Mouse (Mus musculus) mouse trophoblast stem cell (cell line): ENCODE results near the gene Kank2.
"Not testable (repeated sequence)": the region's sequence is repeated elsewhere in the genome, so short reads cannot be mapped to it uniquely, and the experiment has no call there.

Experiments used
- in situ Hi-C, 2 experiments: fragments of 300-500 bp; cut with MseI, MboI; formaldehyde crosslinking; loops; 2 replicates in 1 of 2; 3 replicates in 1 of 2; pipeline ENCODE4 v1.15.1; 2025

The Kank2 gene

GRCm38 (mm10) chr9:21784517-21785307 is 13.8 kb downstream of the Kank2 start:
- in situ Hi-C loops: no loop called here

DNA sequence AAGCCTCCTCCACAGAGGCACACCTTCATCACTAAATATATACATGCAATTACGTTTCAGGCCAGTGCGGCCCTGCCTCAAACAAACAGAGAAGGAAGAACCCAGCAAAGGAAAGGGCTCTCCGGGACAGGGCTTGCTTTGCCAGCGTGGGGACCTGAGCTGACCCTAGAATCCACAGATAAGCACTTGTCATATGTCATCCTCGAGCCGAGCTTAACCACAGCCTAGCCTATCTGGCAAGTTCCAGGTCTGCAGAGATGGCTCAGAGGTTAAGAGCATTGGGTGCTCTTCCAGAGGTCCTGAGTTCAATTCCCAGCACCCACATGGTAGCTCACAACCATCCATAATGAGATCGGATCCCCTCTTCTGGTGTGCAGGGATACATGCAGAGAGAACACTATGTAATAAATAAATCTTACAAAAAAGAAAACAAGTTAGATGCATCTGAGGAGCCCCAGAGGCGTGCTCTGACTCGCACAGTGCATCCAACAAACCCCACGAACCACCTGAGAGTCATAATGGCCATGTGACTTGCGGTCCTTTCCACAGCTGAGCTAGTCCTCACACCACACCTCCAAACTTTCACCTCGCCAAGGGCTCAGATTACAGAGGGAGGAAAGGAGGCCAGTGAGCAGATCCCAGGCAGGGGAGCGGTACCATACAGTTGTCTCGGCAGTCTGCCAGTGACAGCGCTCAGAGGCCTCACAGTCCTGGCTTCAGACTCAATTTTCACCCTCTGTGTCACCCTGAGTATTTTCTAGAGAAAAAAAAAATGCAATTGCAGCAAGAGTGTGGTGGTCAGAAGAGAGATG is 16.7 kb downstream of the Kank2 start:
- in situ Hi-C loops: no loop called here

DNA sequence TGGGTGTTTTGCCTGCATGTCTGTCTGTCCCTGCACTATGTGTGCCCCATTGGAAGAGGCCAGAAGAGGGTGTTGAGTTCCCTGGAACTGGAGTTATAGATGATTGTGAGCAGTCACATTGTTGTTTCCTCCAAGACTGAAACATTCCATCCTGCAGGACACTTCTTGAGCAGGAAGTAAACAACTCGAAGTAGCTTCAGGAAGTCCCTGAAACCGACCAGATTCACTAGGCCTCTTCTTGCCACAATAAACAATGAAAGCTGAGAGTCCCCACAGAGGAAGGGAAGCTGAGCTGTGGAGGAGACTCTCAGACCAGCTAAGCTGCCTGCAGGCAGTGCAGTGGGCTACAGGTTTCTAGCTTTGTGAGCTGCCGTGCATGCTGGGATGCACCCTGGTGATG is 20.8 kb downstream of the Kank2 start:
- in situ Hi-C loops: no loop called here

DNA sequence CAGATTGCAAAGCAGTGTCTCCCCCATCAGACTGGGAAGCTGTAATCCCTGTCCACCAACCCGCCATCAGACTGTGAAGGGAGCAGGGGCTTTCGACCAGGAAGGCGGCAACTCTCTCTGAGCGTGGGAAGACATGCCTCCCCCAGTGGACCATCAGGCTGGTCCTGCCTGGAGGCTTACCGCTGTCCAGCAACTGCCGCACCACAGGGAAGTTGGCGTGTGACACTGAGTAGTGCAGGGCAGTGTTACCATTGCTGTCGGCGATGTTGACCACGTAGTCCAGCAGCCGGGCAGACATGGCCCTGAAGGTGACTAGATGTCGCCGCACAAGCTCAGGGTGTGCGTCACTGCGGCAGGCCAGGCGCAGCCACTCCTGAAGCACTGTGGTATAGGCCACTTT is 24.2 kb downstream of the Kank2 start:
- in situ Hi-C loops: no loop called here

GRCm38 (mm10) chr9:21773396-21773795 is 25.1 kb downstream of the Kank2 start:
- in situ Hi-C loops: not testable (repeated sequence)

GRCm38 (mm10) chr9:21769558-21770183 is 28.9 kb downstream of the Kank2 start:
- in situ Hi-C loops: no loop called here

DNA sequence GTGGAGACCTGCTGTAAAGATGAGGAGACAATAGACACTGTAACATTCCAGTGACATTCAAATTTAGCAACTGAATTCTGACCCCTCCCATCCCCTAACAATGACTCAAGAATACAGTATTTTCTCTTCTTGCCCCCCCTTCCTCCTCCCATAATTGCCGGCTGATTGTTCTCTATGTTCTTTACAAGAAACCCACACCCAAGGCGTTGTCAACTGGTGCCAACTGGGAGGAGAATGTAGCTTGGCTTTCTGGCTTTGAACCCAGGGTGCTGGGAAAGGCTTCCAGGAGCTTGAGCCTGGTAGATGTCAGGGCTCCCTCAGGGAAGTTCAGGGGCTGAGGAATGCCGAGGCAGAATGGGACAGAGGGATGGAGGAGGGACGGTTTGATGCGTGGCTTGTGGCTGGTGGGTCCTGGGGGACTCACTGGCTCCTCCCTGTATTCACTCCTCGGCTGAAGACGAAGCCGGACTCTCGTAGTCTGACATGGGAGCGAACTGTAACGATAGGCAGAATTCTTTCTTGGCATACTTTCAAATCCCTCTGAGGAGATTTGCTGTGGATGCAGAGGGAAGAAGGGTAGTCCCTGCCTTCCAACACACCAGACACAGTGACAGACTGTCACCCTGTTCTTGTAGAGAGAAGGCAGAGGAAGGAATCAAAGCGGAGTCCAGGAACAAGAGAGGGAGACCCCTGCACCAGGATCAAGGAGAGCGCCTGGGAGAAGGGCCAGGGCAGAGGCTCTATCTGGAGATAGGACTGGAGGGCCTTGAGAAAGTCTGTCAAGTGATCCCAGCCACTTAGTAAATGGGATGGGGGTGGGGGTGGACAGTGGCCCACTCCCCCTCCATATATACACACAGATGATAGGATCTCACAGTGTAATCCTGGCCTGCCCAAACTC is 29.8 kb downstream of the Kank2 start:
- in situ Hi-C loops: no loop called here

- in situ Hi-C loops: no loop called here
These were observed 30.6 kb downstream of the Kank2 start for GRCm38 (mm10) chr9:21767896-21768295.

DNA sequence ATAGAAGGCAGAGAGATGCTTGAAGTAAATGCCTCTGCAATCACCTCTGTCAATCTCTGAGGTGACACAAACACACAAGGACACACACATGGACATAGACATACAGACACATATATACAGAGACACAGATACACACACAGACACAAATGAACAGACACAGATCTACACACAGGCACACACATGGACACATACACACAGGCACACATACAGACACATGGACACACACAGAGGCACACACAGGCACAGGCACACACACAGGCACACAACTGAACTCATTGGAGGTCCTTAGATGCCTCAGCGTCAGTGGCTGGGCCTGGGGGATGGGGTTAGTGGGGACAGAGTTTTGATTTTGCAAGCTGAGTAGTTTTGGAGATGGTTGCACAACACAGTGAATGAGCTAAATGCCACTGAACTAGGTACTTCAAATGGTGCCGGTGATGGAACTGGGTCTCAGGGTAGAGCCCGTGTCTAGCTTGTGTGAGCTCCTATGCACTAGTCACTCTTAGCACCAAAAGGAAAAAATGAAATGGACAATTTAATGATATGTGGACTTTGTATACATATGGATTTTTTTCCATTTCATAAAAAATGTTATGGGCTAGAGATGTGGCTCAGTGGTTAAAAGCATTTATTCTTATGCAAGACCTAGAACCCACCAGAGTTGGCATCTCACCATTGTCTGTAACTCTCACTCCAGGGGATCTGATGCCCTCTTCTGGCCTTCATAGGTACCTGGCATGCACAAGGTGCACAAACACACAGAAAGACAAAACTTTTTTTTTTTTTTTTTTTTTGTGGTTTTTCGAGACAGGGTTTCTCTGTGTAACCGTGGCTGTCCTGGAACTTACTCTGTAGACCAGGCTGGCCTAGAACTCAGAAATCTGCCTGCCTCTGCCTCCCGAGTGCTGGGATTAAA is 34.2 kb downstream of the Kank2 start:
- in situ Hi-C loops: no loop called here

DNA sequence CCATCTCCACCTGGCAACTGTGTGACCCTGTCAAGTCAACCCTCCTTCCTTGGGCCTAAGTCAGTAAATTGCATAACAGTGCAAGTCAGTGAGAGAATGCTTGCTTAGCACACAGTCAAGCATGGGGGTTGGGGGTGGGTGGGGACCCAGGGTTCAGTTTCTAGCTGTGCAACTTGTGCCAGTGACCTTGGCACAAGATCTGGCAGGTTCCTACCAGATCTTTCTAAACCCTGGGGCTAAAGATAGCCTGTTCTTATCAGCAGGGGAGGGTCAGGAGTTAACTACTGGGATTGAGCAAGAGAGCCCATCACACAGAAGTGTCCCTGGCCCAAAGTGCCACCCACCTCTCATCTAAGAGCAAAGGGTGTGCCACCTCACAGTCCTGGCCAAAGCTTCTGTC is 36.4 kb downstream of the Kank2 start:
- in situ Hi-C loops: no loop called here

GRCm38 (mm10) chr9:21760155-21761088 is 38.1 kb downstream of the Kank2 start, which contains the start of gene Spc24:
Gene Spc24 (minus strand): TSS chr9:21760303.
- in situ Hi-C loops: no loop called here

- in situ Hi-C loops: no loop called here
These were observed 38.8 kb downstream of the Kank2 start for GRCm38 (mm10) chr9:21759718-21760117.

DNA sequence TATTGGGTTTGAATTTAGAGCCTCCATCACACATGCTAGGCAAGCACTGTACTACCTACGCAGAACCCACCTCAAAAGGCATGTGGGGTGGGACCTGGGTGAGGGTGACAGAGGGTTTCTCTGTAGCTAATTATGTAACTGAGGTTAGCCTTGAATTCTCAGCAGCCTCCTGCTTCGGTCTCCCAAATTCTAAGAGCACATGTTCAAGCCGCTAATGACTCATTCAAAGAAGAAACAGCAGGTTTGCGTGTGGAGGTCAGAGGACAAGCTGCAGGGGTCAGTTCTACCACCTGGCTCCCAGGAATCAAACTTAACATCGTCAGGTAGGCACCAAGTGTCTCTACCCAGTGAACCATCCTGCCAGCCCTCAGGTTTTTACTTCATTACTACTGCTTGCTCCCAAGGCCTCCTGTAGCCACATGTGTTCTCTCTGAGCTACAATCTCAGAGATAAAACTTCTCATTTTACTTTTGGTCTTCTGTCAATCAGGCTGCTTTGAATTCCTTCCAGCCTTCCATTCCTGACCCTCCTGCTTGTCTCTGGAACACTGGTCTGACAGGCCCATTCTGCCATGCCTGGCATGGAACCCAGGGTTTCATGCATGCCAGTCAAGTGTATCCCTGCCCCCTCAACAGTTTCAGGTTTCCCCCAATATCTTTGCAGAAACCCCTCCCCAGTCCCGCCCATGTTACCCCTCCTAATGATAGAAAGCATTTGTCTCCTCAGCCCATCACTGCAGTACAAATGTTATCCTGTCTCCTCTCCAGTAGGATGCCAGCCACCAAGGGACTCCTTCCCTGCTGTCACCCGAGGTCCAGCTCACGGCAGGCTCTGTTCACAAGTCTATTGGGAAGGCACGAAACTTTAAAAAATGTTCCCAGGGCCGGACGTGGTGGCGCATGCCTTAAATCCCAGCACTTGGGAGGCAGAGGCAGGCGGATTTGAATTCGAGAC is 39.7 kb downstream of the Kank2 start:
- in situ Hi-C loops: no loop called here

DNA sequence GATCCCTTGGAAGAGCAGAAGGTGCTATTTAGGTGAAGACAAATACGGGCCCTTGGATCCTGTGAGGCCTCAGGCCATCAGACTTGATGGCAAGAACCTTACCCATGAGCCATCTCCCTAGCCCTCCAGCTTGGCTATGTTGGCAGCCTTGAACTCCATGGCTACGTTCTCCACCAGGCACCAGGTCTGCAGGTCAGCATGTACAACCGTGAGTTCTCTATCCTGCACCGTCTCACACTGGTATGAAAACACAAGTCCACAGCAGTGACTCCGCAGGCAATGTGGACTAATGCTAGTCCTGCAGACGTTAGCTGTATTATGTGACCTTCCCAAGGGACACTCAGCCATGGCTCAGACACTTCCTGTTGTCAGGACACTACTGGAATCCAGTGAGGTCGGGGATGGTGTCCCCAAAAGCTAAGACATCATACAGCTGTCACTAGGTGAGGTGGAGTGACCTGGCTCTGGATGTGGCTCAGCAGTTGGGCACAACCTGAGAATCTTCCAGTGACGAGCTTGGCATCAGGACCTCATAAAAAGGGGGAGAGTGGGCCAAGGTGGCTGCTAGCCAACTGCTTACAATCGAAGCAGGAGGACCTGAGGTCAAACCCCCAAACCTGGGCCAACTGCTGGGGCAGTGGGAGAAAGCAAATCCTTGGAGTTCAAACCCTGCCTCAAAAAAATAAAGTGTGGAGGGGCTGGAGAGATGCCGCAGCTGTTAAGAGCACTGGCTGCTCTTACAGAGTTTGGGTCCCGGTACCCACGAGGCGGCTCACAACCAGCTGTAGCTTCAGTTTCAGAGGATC is 43.8 kb downstream of the Kank2 start:
- in situ Hi-C loops: no loop called here

- in situ Hi-C loops: no loop called here
These were observed 44.5 kb downstream of the Kank2 start for GRCm38 (mm10) chr9:21754003-21754402.

- in situ Hi-C loops: no loop called here
These were observed 46.2 kb downstream of the Kank2 start for GRCm38 (mm10) chr9:21752252-21752792.

GRCm38 (mm10) chr9:21751347-21751746 is 47.2 kb downstream of the Kank2 start:
- in situ Hi-C loops: no loop called here
